Mouse (Mus musculus): ENCODE data around the gene Prss35.

DNA sequence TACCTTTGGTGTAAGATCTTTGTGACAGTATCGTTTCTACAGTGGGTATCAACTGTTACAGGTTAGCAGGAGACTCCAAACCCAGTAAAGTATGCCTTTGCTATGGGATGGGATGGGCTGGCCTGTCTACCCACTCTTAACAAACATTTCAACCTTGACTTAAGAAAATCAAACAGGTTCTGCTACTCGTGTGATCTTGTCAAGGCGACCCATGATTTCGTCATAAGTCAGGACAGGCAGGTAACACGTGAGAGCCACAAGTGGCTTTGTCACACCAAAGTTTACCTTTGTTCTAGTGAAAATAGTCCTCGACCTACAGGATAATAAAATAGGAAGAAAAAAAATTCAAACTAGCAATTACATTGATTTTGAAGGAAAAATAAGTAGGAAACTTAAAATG is 49.5 kb upstream of the Prss35 start:
- TF ChIP-seq GATA1 (IDR thresholded peaks at IDR 0.05; ENCODE audit: low read length) (no peak), TAL1 (IDR thresholded peaks at IDR 0.05; ENCODE audit: low read length) (no peak)

All from erythroblast, embryonic 14.5 days (primary cell).